Mouse (Mus musculus) Patski (cell line): ENCODE data around the gene Car9. TPM values are rescaled to one million over a fixed set of nuclear protein-coding genes. Genes with fewer than 3 reads are reported as not detected.

ENCODE experiments used
- ATAC-seq: fragments of 100-300 bp; one replicate; pipeline ENCODE4 v1.8.0; 2021
- CTCF ChIA-PET: fragments of 350-600 bp; sonication (Branson Sonifier 250); formaldehyde crosslinking; loops from one replicate; lab custom pipeline; 2022; ENCODE audit warnings: inconsistent platforms; lab: Charles Lee
- POLR2A ChIA-PET: fragments of 350-600 bp; sonication (Branson Sonifier 250); formaldehyde crosslinking; loops from one replicate; lab custom pipeline; 2022; ENCODE audit warnings: antibody characterized with exemption, inconsistent platforms; lab: Charles Lee
- DNase-seq: peaks from one replicate; pipeline ENCODE4 v3.0.0-alpha.2; 2011; ENCODE audit warnings: low read depth, low spot score
- H3K27me3 ChIP-seq: fragments of 371-371 bp; one replicate; pipeline ENCODE4 v1.5.1; 2021
- CTCF ChIP-seq: fragments of 100-300 bp; IDR thresholded peaks from one replicate; pipeline ENCODE4 v1.5.1; 2021
- in situ Hi-C: fragments of 300-500 bp; cut with MboI; formaldehyde crosslinking; loops from 3 replicates; pipeline ENCODE4 v1.11.1; 2018; ENCODE audit warnings: low pct_unique_long_range_greater_than_20kb, mixed read lengths
- polyA plus RNA-seq: library from polyadenylated mRNA; unstranded; gene quantifications from one replicate; pipeline ENCODE4 v1.2.3, GENCODE M21; 2021

Gene Car9
- polyA plus RNA-seq, 1 experiment from 2014 or later: not detected

DNA sequence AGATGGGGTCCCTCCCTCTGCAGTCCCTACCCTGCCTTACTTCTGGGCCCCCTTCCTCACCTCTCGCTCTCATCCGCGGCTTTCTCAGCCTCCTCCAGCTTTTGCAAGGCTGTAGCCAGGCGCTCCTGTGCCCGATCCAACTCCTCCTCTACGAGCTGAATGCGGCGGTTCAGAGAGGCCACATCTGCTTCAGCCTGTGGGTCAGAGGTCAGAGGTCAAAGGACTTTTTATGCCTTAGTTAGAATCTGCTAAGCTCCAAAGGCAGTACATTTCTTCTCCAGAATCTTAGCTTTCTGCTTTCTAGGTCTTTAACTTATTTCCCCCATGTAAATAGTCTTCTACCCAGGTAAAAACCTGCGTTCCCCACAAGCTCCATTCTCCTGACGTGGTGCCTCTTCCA lies 12.8 kb downstream of the Car9 start:
- CTCF ChIA-PET: interaction anchor here (2.0 kb wide), 1 partner anchor 11 kb away, joined by 12 read pairs; no protein-coding TSS in a partner anchor
- no peak for TF ChIP-seq CTCF
- no peak for DNase-seq
- no peaks in the 10 kb centered on the region for H3K27me3 ChIP-seq
- no peak for ATAC-seq
- POLR2A ChIA-PET: interaction anchor here (1.6 kb wide), 1 partner anchor 22 kb away, joined by 3 read pairs; no protein-coding TSS in a partner anchor
- in situ Hi-C loops: no loop called here

DNA sequence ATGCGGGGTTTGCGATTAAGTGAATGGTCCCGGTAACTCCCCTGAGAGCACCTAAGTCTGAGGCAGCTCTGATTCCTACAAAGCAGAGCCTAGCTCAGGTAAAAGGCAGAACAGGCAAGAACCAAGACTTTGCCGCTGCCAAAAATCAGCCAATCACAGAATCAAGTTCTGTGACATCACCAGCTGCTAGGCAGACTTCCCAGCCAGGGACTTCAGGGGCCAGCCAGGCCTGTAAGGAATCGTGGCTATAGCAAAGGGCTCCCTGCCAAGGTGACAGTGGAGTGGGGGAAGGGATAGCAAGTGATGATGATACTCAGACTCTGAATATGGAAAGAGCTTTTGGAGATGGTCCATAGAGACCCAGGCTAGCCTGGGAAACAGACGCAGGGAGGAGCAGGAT lies 13.2 kb downstream of the Car9 start:
- H3K27me3 ChIP-seq: no peaks in the 10 kb centered on the region
- in situ Hi-C loops: no loop called here
- DNase-seq (no peak), ATAC-seq (peak; percentile 38)
- no peak for TF ChIP-seq CTCF
- ChIA-PET POLR2A (interaction anchor here (1.6 kb wide), 1 partner anchor 23 kb away, joined by 3 read pairs; no protein-coding TSS in a partner anchor), CTCF (interaction anchor here (2.0 kb wide), 1 partner anchor 11 kb away, joined by 12 read pairs; no protein-coding TSS in a partner anchor)

DNA sequence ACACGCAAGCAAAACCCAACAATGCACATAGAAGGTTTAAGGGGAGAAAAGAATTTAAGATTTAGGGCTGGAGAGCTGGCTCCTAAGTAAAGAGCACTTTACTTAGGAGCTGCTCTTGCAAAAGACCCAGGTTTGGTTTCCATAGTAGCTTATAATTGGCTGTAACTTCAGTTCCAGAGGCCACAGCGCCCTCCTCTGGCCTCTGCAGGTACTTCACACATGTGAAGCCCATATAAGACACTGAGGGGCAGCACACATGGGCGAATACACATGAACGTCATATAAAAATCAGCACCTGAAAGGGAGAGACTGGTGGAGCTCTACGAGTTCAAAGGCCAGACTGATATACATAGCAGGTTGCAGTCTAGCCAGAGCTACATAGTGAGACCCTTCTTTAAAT lies 21.1 kb downstream of the Car9 start:
- in situ Hi-C loops: no loop called here
- ChIA-PET POLR2A (no interaction called here), CTCF (interaction anchor here (0.8 to 1.0 kb wide), 2 partner anchors 30 to 34 kb away, joined by 3 read pairs; partner anchors contain the start of gene Creb3)
- no peaks in the 10 kb centered on the region for H3K27me3 ChIP-seq
- DNase-seq: no peak
- no peak for TF ChIP-seq CTCF
- ATAC-seq: no peak

DNA sequence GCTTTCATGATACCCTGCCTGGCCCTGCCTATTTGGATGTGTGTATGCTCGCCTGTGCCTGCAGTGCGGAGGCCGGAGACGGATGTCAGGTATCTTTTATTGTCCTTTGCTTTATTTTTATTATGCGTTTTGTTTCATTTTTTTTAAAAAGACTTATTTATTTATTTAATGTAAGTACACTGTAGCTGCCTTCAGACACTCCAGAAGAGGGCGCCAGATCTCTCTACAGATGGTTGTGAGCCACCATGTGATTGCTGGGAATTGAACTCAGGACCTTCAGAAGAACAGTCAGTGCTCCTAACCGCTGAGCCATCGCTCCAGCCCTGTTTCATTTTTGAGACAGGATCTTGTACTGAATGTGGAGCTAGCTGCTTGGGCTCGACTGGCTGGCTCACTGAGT lies 21.7 kb downstream of the Car9 start:
- DNase-seq: no peak
- no peak for ATAC-seq
- CTCF ChIA-PET: interaction anchor here (0.8 to 1.0 kb wide), 2 partner anchors 30 to 33 kb away, joined by 3 read pairs; partner anchors contain the start of gene Creb3
- no peaks in the 10 kb centered on the region for H3K27me3 ChIP-seq
- in situ Hi-C loops: no loop called here
- no peak for TF ChIP-seq CTCF
- POLR2A ChIA-PET: no interaction called here

DNA sequence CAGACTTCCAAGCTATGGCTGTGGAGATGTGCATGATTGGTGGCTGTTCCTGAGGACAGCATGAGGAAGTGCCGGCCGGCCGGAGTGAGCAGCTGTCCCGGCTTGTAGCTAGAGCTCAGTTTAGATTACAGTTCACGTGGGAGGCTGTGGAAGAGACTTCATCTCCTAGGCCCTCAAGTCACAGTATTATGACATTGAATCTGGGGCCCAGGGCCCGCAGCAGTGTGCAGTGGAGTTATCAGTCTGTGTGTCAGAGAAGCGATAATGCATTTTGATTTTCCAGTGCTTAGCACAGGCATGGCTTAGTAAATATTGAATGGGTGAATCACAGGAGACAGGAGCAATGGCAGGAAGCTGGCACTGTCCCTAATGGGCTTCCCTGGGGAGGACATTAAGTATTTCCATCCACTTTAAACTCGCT lies 23.3 kb downstream of the Car9 start:
- ChIA-PET CTCF (interaction anchor here (0.7 to 2.4 kb wide), 13 partner anchors 10 to 97 kb away, joined by 3 to 12 read pairs (median 4); partner anchors contain the start of genes Creb3 and Tln1), POLR2A (interaction anchor here (1.3 kb wide), 1 partner anchor 8 kb away, joined by 3 read pairs; no protein-coding TSS in a partner anchor)
- ATAC-seq (no peak), DNase-seq (no peak)
- no peaks in the 10 kb centered on the region for H3K27me3 ChIP-seq
- TF ChIP-seq CTCF: no peak
- in situ Hi-C loops: no loop called here

DNA sequence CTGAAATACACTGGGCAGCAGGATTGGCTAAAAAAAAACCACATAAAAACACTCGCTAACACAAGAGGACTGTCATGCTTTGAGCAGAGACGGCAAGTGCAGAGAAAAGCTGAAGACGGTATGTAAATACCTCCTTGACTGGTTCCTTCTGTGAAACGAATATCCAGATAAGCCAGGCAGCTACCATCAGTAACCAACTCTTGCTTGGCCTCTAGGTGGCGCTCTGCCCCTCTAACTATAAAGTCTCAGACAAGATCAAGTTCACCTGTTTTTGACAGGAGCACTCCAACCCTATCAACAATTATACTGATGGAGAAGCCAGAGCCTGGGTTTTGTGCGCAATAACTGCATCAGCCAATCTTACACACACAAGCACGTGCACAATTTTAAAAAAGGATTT lies 23.8 kb downstream of the Car9 start:
- in situ Hi-C loops: no loop called here
- no peak for DNase-seq
- CTCF ChIA-PET: interaction anchor here (0.7 to 2.4 kb wide), 18 partner anchors 10 to 141 kb away, joined by 3 to 12 read pairs (median 4); partner anchors contain the start of genes Arhgef39, Creb3 and Tln1
- no peak for TF ChIP-seq CTCF
- no peaks in the 10 kb centered on the region for H3K27me3 ChIP-seq
- ATAC-seq: no peak
- POLR2A ChIA-PET: interaction anchor here (1.3 kb wide), 1 partner anchor 8 kb away, joined by 3 read pairs; no protein-coding TSS in a partner anchor

DNA sequence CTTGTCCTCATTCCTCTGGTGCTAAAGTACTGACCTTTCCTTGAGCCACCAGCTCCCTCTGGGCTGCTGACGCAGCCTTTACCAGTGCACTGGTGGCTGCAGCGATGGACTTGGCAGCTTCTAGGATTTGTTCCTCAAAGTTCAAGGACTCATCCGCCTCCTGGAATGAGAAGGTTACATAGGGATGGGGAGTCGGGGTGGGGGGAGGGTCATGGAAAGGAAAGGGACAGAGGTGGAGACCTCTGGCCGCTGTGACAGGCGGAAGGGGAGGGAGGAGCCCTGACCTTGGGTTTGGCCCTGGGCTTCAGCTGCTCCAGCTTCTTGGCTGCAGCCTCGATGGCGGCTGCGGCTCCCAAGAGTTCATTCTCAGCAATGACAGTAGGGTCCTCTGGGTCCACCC lies 26.5 kb downstream of the Car9 start:
- CTCF ChIA-PET: interaction anchor here (0.9 kb wide), 1 partner anchor 103 kb away, joined by 3 read pairs; no protein-coding TSS in a partner anchor
- in situ Hi-C loops: no loop called here
- ATAC-seq (no peak), DNase-seq (no peak)
- H3K27me3 ChIP-seq: no peaks in the 10 kb centered on the region
- TF ChIP-seq CTCF: no peak
- POLR2A ChIA-PET: no interaction called here

DNA sequence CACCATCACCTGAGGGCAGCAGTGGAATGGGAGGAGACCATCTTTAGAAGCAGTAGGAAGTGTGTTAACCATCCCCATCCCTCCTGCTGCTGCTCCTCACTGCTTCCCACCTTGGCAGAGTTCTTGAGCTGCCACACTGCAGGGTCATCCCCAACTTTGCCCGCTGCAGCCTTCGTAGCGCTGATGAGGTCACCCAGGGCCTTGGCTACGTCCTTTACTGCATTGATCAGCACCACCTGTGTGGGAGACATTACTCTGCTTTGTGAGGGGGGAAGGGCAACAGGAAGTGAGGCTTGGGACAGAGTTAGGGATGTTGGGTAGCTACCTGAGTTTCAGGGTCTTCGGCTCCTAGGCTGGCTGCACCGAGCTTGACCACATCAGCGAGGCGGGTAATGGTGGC lies 28.9 kb downstream of the Car9 start:
- CTCF ChIA-PET: interaction anchor here (0.8 to 0.9 kb wide), 2 partner anchors 9 to 11 kb away, joined by 3 read pairs; no protein-coding TSS in a partner anchor
- no peaks in the 10 kb centered on the region for H3K27me3 ChIP-seq
- no peak for DNase-seq
- no peak for ATAC-seq
- POLR2A ChIA-PET: interaction anchor here (0.6 to 0.9 kb wide), 2 partner anchors 26 to 143 kb away, joined by 3 to 4 read pairs; no protein-coding TSS in a partner anchor
- in situ Hi-C loops: no loop called here
- TF ChIP-seq CTCF: no peak

DNA sequence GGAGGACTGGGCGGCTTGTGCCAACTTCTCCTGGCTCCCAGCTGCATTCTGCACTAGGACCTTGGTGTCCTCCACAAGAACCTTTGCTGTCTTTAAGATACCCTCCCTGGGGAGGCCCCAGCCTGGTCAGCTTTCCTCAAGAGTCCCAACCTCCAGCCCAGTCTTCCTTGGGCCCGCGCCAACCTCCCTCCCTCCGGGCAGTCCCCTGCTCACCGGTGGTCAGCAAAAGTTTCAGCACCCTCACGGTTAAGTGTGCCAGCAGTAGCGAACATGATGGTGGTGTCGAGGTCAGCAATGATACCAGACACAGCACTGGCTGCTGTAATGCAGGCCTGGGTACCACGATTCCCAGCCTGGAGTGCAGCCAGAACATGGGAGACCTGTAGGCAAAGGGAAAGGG lies 29.3 kb downstream of the Car9 start:
- DNase-seq: no peak
- CTCF ChIA-PET: interaction anchor here (0.8 to 0.9 kb wide), 2 partner anchors 9 to 11 kb away, joined by 3 read pairs; no protein-coding TSS in a partner anchor
- in situ Hi-C loops: no loop called here
- TF ChIP-seq CTCF: no peak
- no peaks in the 10 kb centered on the region for H3K27me3 ChIP-seq
- no peak for ATAC-seq
- POLR2A ChIA-PET: interaction anchor here (0.5 to 0.9 kb wide), 2 partner anchors 24 to 25 kb away, joined by 4 to 5 read pairs; no protein-coding TSS in a partner anchor

DNA sequence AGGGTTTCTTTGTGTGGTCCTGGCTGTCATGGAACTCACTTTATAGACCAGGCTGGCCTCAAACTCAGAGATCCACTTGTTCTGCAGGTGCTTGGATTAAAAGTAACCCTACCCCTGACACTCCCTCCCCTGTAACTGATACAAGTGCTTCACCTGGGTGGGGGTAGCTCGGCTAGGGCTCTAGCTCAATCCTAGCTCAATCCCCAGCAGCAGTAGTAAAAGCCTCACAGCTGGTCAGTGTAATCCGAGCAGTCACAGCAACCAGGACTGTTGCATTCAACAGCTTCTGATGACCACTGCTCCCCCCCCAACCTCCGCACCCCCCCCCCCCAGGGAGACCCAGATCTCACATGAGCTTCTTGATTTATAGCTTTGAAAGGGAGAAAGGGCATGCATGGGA lies 35.3 kb downstream of the Car9 start:
- in situ Hi-C loops: no loop called here
- ChIA-PET CTCF (interaction anchor here (1.0 to 1.3 kb wide), 3 partner anchors 11 to 12 kb away, joined by 3 to 9 read pairs (median 3); no protein-coding TSS in a partner anchor), POLR2A (no interaction called here)
- no peak for TF ChIP-seq CTCF
- H3K27me3 ChIP-seq: no peaks in the 10 kb centered on the region
- no peak for DNase-seq
- ATAC-seq: no peak
